Mouse (Mus musculus) testis, postnatal 10 days (tissue): ENCODE results near the gene Wdr60.
"Not testable (repeated sequence)": the region's sequence is repeated elsewhere in the genome, so short reads cannot be mapped to it uniquely, and the experiment has no call there.

Experiments used
- DNase-seq: peaks from one replicate; pipeline ENCODE4 v3.0.0; 2021; ENCODE audit warnings: low spot score

Wdr60 gene

GRCm38 (mm10) chr12:116262555-116263341, at the start of gene Wdr60:
Gene Wdr60, minus strand, starts transcription at chr12:116263022.
- DNase-seq = peak; percentile 91

- DNase-seq = no peak
Observed at GRCm38 (mm10) chr12:116308612-116309011, 45.8 kb upstream of the Wdr60 start.

- DNase-seq = no peak
Observed at GRCm38 (mm10) chr12:116307870-116308269, 45.0 kb upstream of the Wdr60 start.

GRCm38 (mm10) chr12:116306042-116306441, 43.2 kb upstream of the Wdr60 start:
- DNase-seq = no peak

- no peak for DNase-seq
Observed at GRCm38 (mm10) chr12:116302181-116302580, 39.4 kb upstream of the Wdr60 start.

GRCm38 (mm10) chr12:116299906-116300305, 37.1 kb upstream of the Wdr60 start:
- DNase-seq = no peak

GRCm38 (mm10) chr12:116293599-116294292, 30.9 kb upstream of the Wdr60 start:
- DNase-seq = no peak

- DNase-seq = no peak
Observed at GRCm38 (mm10) chr12:116293185-116293584, 30.4 kb upstream of the Wdr60 start.

GRCm38 (mm10) chr12:116283511-116283910, 20.7 kb upstream of the Wdr60 start:
- DNase-seq = no peak

GRCm38 (mm10) chr12:116282856-116283255, 20.0 kb upstream of the Wdr60 start:
- DNase-seq = no peak

GRCm38 (mm10) chr12:116281427-116282281, 18.8 kb upstream of the Wdr60 start:
- peak; percentile 68 for DNase-seq

- peak; percentile 99 for DNase-seq
Observed at GRCm38 (mm10) chr12:116280653-116281364, 18.0 kb upstream of the Wdr60 start, which contains the start of gene Esyt2. Gene Esyt2, plus strand, starts transcription at chr12:116281196.

GRCm38 (mm10) chr12:116280149-116280652, 17.4 kb upstream of the Wdr60 start:
- DNase-seq = no peak

- DNase-seq = no peak
Observed at GRCm38 (mm10) chr12:116279181-116279580, 16.4 kb upstream of the Wdr60 start.

GRCm38 (mm10) chr12:116278541-116278940, 15.7 kb upstream of the Wdr60 start:
- DNase-seq = no peak

GRCm38 (mm10) chr12:116276961-116277360, 14.1 kb upstream of the Wdr60 start:
- no peak for DNase-seq

GRCm38 (mm10) chr12:116275631-116276030, 12.8 kb upstream of the Wdr60 start:
- DNase-seq = no peak

- DNase-seq = not testable (repeated sequence)
Observed at GRCm38 (mm10) chr12:116275086-116275485, 12.3 kb upstream of the Wdr60 start, which contains the start of gene Gm11027. Gene Gm11027, plus strand, starts transcription at chr12:116275386.

GRCm38 (mm10) chr12:116273733-116274132, 10.9 kb upstream of the Wdr60 start:
- DNase-seq = no peak

- DNase-seq = no peak
Observed at GRCm38 (mm10) chr12:116271071-116271470, 8.2 kb upstream of the Wdr60 start.

- DNase-seq = no peak
Observed at GRCm38 (mm10) chr12:116270538-116270937, 7.7 kb upstream of the Wdr60 start.
